Mouse (Mus musculus): Measurements from ENCODE around the gene Pcbp4. TPM values are rescaled to one million over a fixed set of nuclear protein-coding genes. Genes with fewer than 3 reads are reported as not detected.

Gene Pcbp4
- polyA plus RNA-seq, 1 experiment from 2014 or later, result 83.4 TPM

- H3K27me3 ChIP-seq, result no peaks in the 10 kb centered on the region
- DNase-seq (ENCODE audit: low read depth, low spot score) (no peak), ATAC-seq (no peak)
- ChIA-PET POLR2A (interaction anchor here (0.6 to 2.5 kb wide), 5 partner anchors 20 to 250 kb away, joined by 3 to 6 read pairs (median 5); partner anchors contain the start of genes Parp3, Rpl29 and Rrp9), CTCF (interaction anchor here (1.7 kb wide), 1 partner anchor 21 kb away, joined by 6 read pairs; no protein-coding TSS in a partner anchor)
- no peak for TF ChIP-seq CTCF (IDR thresholded peaks at IDR 0.05)
- in situ Hi-C loops (cut with MboI; ENCODE audit: low pct_unique_long_range_greater_than_20kb), result no loop called here
Observed at GRCm38 (mm10) chr9:106452821-106453220, 270 bp upstream of the Pcbp4 start.

GRCm38 (mm10) chr9:106454071-106454761 is 1.1 kb downstream of the Pcbp4 start:
- POLR2A ChIA-PET, result interaction anchor here (1.0 to 2.5 kb wide), 4 partner anchors 9 to 22 kb away, joined by 3 to 6 read pairs (median 4); partner anchors contain the start of genes Parp3 and Rrp9
- ATAC-seq (no peak), DNase-seq (ENCODE audit: low read depth, low spot score) (no peak)
- no peak for TF ChIP-seq CTCF (IDR thresholded peaks at IDR 0.05)
- in situ Hi-C loops (cut with MboI; ENCODE audit: low pct_unique_long_range_greater_than_20kb), result no loop called here
- CTCF ChIA-PET, result interaction anchor here (1.1 to 1.7 kb wide), 3 partner anchors 16 to 23 kb away, joined by 3 to 6 read pairs (median 4); partner anchors contain the start of gene Parp3
- H3K27me3 ChIP-seq, result no peaks in the 10 kb centered on the region

- in situ Hi-C loops (cut with MboI; ENCODE audit: low pct_unique_long_range_greater_than_20kb), result no loop called here
- TF ChIP-seq CTCF (IDR thresholded peaks at IDR 0.05), result no peak
- no peaks in the 10 kb centered on the region for H3K27me3 ChIP-seq
- ATAC-seq (no peak), DNase-seq (ENCODE audit: low read depth, low spot score) (no peak)
- ChIA-PET POLR2A (interaction anchor here (1.6 to 2.5 kb wide), 2 partner anchors 12 to 21 kb away, joined by 4 to 6 read pairs; partner anchors contain the start of genes Parp3 and Rrp9), CTCF (interaction anchor here (1.1 to 1.2 kb wide), 2 partner anchors 15 to 22 kb away, joined by 3 to 4 read pairs; partner anchors contain the start of gene Parp3)
Observed at GRCm38 (mm10) chr9:106454888-106455681, 2.0 kb downstream of the Pcbp4 start.

GRCm38 (mm10) chr9:106456325-106457162 is 3.5 kb downstream of the Pcbp4 start:
- no peak for ATAC-seq
- in situ Hi-C loops (cut with MboI; ENCODE audit: low pct_unique_long_range_greater_than_20kb), result no loop called here
- DNase-seq (ENCODE audit: low read depth, low spot score), result no peak
- no peaks in the 10 kb centered on the region for H3K27me3 ChIP-seq
- ChIA-PET CTCF (no interaction called here), POLR2A (no interaction called here)
- TF ChIP-seq CTCF (IDR thresholded peaks at IDR 0.05), result no peak

- DNase-seq (ENCODE audit: low read depth, low spot score), result no peak
- in situ Hi-C loops (cut with MboI; ENCODE audit: low pct_unique_long_range_greater_than_20kb), result no loop called here
- ATAC-seq, result no peak
- no peak for TF ChIP-seq CTCF (IDR thresholded peaks at IDR 0.05)
- POLR2A ChIA-PET, result no interaction called here
- CTCF ChIA-PET, result interaction anchor here (1.6 kb wide), 1 partner anchor 19 kb away, joined by 4 read pairs; the partner anchor contains the start of genes Parp3 and Rrp9
- no peaks in the 10 kb centered on the region for H3K27me3 ChIP-seq
Observed at GRCm38 (mm10) chr9:106457163-106457559, 4.1 kb downstream of the Pcbp4 start.

GRCm38 (mm10) chr9:106457920-106458319 is 4.8 kb downstream of the Pcbp4 start:
- no peak for ATAC-seq
- ChIA-PET POLR2A (interaction anchor here (0.5 kb wide), 1 partner anchor 61 kb away, joined by 8 read pairs; no protein-coding TSS in a partner anchor), CTCF (interaction anchor here (0.8 to 1.6 kb wide), 2 partner anchors 13 to 19 kb away, joined by 3 to 4 read pairs; partner anchors contain the start of genes Parp3 and Rrp9)
- no peak for TF ChIP-seq CTCF (IDR thresholded peaks at IDR 0.05)
- in situ Hi-C loops (cut with MboI; ENCODE audit: low pct_unique_long_range_greater_than_20kb), result no loop called here
- no peaks in the 10 kb centered on the region for H3K27me3 ChIP-seq
- no peak for DNase-seq (ENCODE audit: low read depth, low spot score)

- in situ Hi-C loops (cut with MboI; ENCODE audit: low pct_unique_long_range_greater_than_20kb), result no loop called here
- TF ChIP-seq CTCF (IDR thresholded peaks at IDR 0.05), result no peak
- DNase-seq (ENCODE audit: low read depth, low spot score) (no peak), ATAC-seq (no peak)
- H3K27me3 ChIP-seq, result no peaks in the 10 kb centered on the region
- ChIA-PET CTCF (interaction anchor here (1.7 kb wide), 1 partner anchor 17 kb away, joined by 4 read pairs; the partner anchor contains the start of gene Parp3), POLR2A (interaction anchor here (0.9 kb wide), 1 partner anchor 30 kb away, joined by 3 read pairs; no protein-coding TSS in a partner anchor)
Observed at GRCm38 (mm10) chr9:106459946-106460345, 6.9 kb downstream of the Pcbp4 start.

- TF ChIP-seq CTCF (IDR thresholded peaks at IDR 0.05), result no peak
- ATAC-seq (no peak), DNase-seq (ENCODE audit: low read depth, low spot score) (no peak)
- no peaks in the 10 kb centered on the region for H3K27me3 ChIP-seq
- CTCF ChIA-PET, result interaction anchor here (1.7 kb wide), 1 partner anchor 16 kb away, joined by 4 read pairs; the partner anchor contains the start of gene Parp3
- POLR2A ChIA-PET, result interaction anchor here (0.9 to 1.0 kb wide), 2 partner anchors 14 to 30 kb away, joined by 3 read pairs; no protein-coding TSS in a partner anchor
- in situ Hi-C loops (cut with MboI; ENCODE audit: low pct_unique_long_range_greater_than_20kb), result no loop called here
Observed at GRCm38 (mm10) chr9:106460401-106461025, 7.4 kb downstream of the Pcbp4 start.

- in situ Hi-C loops (cut with MboI; ENCODE audit: low pct_unique_long_range_greater_than_20kb), result no loop called here
- TF ChIP-seq CTCF (IDR thresholded peaks at IDR 0.05), result no peak
- no peak for DNase-seq (ENCODE audit: low read depth, low spot score)
- no peak for ATAC-seq
- CTCF ChIA-PET, result interaction anchor here (1.7 kb wide), 1 partner anchor 16 kb away, joined by 4 read pairs; the partner anchor contains the start of gene Parp3
- POLR2A ChIA-PET, result interaction anchor here (1.0 kb wide), 1 partner anchor 13 kb away, joined by 3 read pairs; no protein-coding TSS in a partner anchor
- H3K27me3 ChIP-seq, result no peaks in the 10 kb centered on the region
Observed at GRCm38 (mm10) chr9:106461026-106461415, 7.9 kb downstream of the Pcbp4 start.

Measured in Patski (cell line).